Mouse (Mus musculus): ENCODE measurements around the gene Alcam. TPM values are rescaled to one million over a fixed set of nuclear protein-coding genes. Genes with fewer than 3 reads are reported as not detected.

Alcam gene
- polyA plus RNA-seq, 1 experiment from 2014 or later, result 21.2 TPM

DNA sequence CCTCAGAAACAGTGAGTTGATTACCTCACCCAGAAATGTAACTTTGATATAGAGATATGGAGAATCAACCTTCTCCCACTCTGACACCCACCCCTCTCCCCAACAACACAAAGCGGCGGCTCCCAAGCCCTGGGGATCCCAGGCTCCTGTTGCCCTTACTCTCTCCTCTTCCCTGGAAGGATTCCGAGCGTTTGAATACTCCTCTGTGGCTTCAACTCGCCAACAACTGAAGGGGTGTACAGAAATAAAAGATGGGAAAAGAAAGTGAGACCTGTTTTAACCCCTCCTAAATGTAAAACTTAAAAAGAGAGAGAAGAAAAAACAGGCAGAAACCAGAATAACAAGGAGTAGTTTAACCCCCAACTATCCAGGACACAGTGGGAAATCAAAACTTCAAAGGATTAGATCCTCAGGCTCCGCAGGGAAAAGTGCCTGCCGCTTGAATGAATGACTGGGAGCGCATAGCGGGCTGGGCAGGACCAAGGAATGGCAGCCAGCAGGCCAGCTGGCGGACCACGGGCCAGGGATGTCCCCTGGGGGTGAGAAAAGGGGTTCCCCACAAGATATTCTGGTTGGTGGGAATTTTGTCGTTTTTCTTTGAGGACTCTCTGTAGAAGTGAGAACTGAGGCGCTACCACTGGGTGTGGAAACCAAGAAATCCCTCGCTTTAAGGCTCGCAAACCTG lies 2.6 kb downstream of the Alcam start:
- H3K9ac ChIP-seq (ENCODE audit: low read length), result peak overlapping the region; percentile 77
- no peak for ATAC-seq (ENCODE audit: insufficient number of reproducible peaks, insufficient read depth, low FRiP score, low read depth)

GRCm38 (mm10) chr16:52450245-52451100 lies 3.4 kb downstream of the Alcam start:
- Histone ChIP-seq H3K9ac (ENCODE audit: low read length) (peak overlapping the region; percentile 77), H3K4me2 (ENCODE audit: low read length) (peak overlapping the region; percentile 84), H3K4me3 (ENCODE audit: control insufficient read depth in 1 of 2, insufficient read depth in 1 of 2, low read depth in 1 of 2, low read length in 2 of 2) (peak overlapping the region; percentile 80 to 83), H3K36me3 (ENCODE audit: control insufficient read depth, insufficient read depth, low read length) (no peaks in the 10 kb centered on the region), H3K9me3 (ENCODE audit: control insufficient read depth, low read length) (no peaks in the 10 kb centered on the region), H3K27me3 (ENCODE audit: control insufficient read depth, insufficient read depth, low read length) (no peaks in the 10 kb centered on the region), H3K27ac (replicated peaks in 1 of 2; ENCODE audit: control insufficient read depth in 1 of 2, insufficient read depth in 1 of 2, low read depth in 2 of 2, low read length in 2 of 2) (peak overlapping the region; percentile 62 to 72), H3K4me1 (ENCODE audit: control insufficient read depth in 2 of 2, insufficient read depth in 2 of 2, low read length in 2 of 2) (peaks cover 0 to 7% of the 10 kb centered on the region in 2 experiments; a peak in 2 of 4 replicates)
- no peak for ATAC-seq (ENCODE audit: insufficient number of reproducible peaks, insufficient read depth, low FRiP score, low read depth)
- WGBS, result under 1% methylated on average over 28 of the region's 28 CpGs

More for the DNA sequence above, 2.6 kb downstream of the Alcam start:
- Histone ChIP-seq H3K4me3 (ENCODE audit: control insufficient read depth in 1 of 2, insufficient read depth in 1 of 2, low read depth in 1 of 2, low read length in 2 of 2) (peak overlapping the region; percentile 80 to 83), H3K27me3 (ENCODE audit: control insufficient read depth, insufficient read depth, low read length) (no peaks in the 10 kb centered on the region), H3K27ac (replicated peaks in 1 of 2; ENCODE audit: control insufficient read depth in 1 of 2, insufficient read depth in 1 of 2, low read depth in 2 of 2, low read length in 2 of 2) (peak overlapping the region in 1 of 2 experiments; percentile 72; a peak in 2 of 4 replicates), H3K4me1 (ENCODE audit: control insufficient read depth in 2 of 2, insufficient read depth in 2 of 2, low read length in 2 of 2) (peaks cover 0 to 7% of the 10 kb centered on the region in 2 experiments; a peak in 2 of 4 replicates), H3K9me3 (ENCODE audit: control insufficient read depth, low read length) (no peaks in the 10 kb centered on the region), H3K4me2 (ENCODE audit: low read length) (peak overlapping the region; percentile 84), H3K36me3 (ENCODE audit: control insufficient read depth, insufficient read depth, low read length) (no peaks in the 10 kb centered on the region)
- WGBS, result 2% methylated on average over 15 of the region's 15 CpGs

- H3K36me3 ChIP-seq (ENCODE audit: control insufficient read depth, insufficient read depth, low read length), result no peaks in the 10 kb centered on the region
- peak overlapping the region; percentile 62 to 72 for H3K27ac ChIP-seq (replicated peaks in 1 of 2; ENCODE audit: control insufficient read depth in 1 of 2, insufficient read depth in 1 of 2, low read depth in 2 of 2, low read length in 2 of 2)
- H3K4me3 ChIP-seq (ENCODE audit: control insufficient read depth in 1 of 2, insufficient read depth in 1 of 2, low read depth in 1 of 2, low read length in 2 of 2), result peak overlapping the region; percentile 80 to 83
- H3K4me1 ChIP-seq (ENCODE audit: control insufficient read depth in 2 of 2, insufficient read depth in 2 of 2, low read length in 2 of 2), result peaks cover 0 to 7% of the 10 kb centered on the region in 2 experiments; a peak in 2 of 4 replicates
- 3% methylated on average over 3 of the region's 3 CpGs for WGBS
- H3K4me2 ChIP-seq (ENCODE audit: low read length), result peak overlapping the region; percentile 84
- no peaks in the 10 kb centered on the region for H3K9me3 ChIP-seq (ENCODE audit: control insufficient read depth, low read length)
- no peaks in the 10 kb centered on the region for H3K27me3 ChIP-seq (ENCODE audit: control insufficient read depth, insufficient read depth, low read length)
- H3K9ac ChIP-seq (ENCODE audit: low read length), result peak overlapping the region; percentile 77
- ATAC-seq (ENCODE audit: insufficient number of reproducible peaks, insufficient read depth, low FRiP score, low read depth), result no peak
Measured at GRCm38 (mm10) chr16:52449889-52450244, 4.0 kb downstream of the Alcam start.

GRCm38 (mm10) chr16:52445984-52446383 lies 7.9 kb downstream of the Alcam start:
- no peak overlapping the region for H3K9ac ChIP-seq (ENCODE audit: low read length)
- peaks cover 3 to 14% of the 10 kb centered on the region in 2 experiments; a peak in 3 of 4 replicates for H3K4me1 ChIP-seq (ENCODE audit: control insufficient read depth in 2 of 2, insufficient read depth in 2 of 2, low read length in 2 of 2)
- ATAC-seq (ENCODE audit: insufficient number of reproducible peaks, insufficient read depth, low FRiP score, low read depth), result no peak
- H3K4me2 ChIP-seq (ENCODE audit: low read length), result no peak overlapping the region
- no peaks in the 10 kb centered on the region for H3K36me3 ChIP-seq (ENCODE audit: control insufficient read depth, insufficient read depth, low read length)
- H3K27ac ChIP-seq (replicated peaks in 1 of 2; ENCODE audit: control insufficient read depth in 1 of 2, insufficient read depth in 1 of 2, low read depth in 2 of 2, low read length in 2 of 2), result no peak overlapping the region
- no peak overlapping the region for H3K4me3 ChIP-seq (ENCODE audit: control insufficient read depth in 1 of 2, insufficient read depth in 1 of 2, low read depth in 1 of 2, low read length in 2 of 2)
- no peaks in the 10 kb centered on the region for H3K27me3 ChIP-seq (ENCODE audit: control insufficient read depth, insufficient read depth, low read length)
- 92% methylated on average over 3 of the region's 3 CpGs for WGBS
- no peaks in the 10 kb centered on the region for H3K9me3 ChIP-seq (ENCODE audit: control insufficient read depth, low read length)

DNA sequence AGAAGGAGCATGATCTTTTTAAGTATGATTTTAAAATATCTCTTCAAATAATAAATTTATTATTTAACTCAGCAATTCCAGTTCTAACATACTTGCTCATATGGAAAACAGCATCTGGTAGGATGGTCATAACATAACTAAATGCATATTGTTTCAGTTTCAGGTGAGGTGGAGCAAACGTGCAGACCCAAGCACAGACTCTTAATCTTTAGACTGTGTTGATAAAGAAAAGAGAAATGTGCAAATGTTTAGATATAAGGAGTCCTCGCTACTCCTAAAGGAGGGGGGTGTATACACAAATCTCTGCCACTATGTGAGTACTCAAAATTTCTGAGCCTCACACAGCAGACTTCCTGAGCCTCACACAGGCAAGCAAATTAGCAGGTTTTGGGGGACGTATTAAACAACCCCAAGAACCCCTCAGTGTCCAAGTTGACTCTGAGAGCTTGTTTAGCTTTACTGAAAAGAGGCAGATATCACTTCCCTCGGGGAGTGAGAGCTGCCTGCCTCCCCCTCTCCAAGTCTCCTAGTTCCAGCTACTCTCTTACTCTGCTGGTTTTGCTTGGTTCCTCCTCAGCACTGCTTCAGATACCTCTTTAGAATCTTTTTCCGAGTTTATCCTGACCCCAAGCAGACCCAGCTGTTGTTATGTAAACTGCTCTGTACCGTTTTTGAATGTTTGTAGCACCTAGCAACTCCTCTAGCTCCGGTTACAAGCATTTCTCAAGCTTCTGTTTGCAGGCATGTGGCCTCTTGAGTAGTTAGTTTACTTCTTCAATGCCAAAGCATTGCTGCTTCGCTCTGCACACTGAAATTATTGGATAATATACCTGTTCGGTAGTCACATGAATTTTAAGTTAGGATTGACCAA lies 10.0 kb downstream of the Alcam start:
- Histone ChIP-seq H3K36me3 (ENCODE audit: control insufficient read depth, insufficient read depth, low read length) (no peaks in the 10 kb centered on the region), H3K27ac (replicated peaks in 1 of 2; ENCODE audit: control insufficient read depth in 1 of 2, insufficient read depth in 1 of 2, low read depth in 2 of 2, low read length in 2 of 2) (no peak overlapping the region), H3K27me3 (ENCODE audit: control insufficient read depth, insufficient read depth, low read length) (no peaks in the 10 kb centered on the region), H3K9me3 (ENCODE audit: control insufficient read depth, low read length) (no peaks in the 10 kb centered on the region), H3K4me1 (ENCODE audit: control insufficient read depth in 2 of 2, insufficient read depth in 2 of 2, low read length in 2 of 2) (peaks cover 3 to 7% of the 10 kb centered on the region in 2 experiments; a peak in 2 of 4 replicates), H3K4me2 (ENCODE audit: low read length) (0 out of 2 replicates have a peak overlapping the region, but pooled peaks have one; percentile 9), H3K4me3 (ENCODE audit: control insufficient read depth in 1 of 2, insufficient read depth in 1 of 2, low read depth in 1 of 2, low read length in 2 of 2) (no peak overlapping the region), H3K9ac (ENCODE audit: low read length) (no peak overlapping the region)
- ATAC-seq (ENCODE audit: insufficient number of reproducible peaks, insufficient read depth, low FRiP score, low read depth), result no peak
- WGBS, result 40% methylated on average over 9 of the region's 9 CpGs

DNA sequence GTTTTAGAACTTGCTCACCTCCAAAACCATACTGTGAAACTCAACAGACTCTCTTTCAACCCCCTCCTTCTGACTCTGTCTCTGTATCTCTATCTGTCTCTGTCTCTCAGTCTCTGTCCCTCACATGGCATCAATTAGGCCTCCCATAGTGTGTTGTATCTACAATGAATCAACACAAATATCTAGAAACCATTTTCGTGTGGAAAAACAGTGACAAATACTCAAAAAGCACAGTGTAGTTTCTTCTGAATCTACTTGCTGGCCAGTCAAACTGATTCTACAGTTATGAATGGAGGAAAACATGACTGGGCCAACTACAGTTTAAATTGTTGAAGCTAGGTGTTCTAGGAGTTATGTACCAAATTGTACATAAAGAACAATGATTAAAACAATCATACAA lies 10.8 kb downstream of the Alcam start:
- WGBS, result 79% methylated on average over 1 of the region's 1 CpGs
- ATAC-seq (ENCODE audit: insufficient number of reproducible peaks, insufficient read depth, low FRiP score, low read depth), result no peak
- no peak overlapping the region for H3K4me3 ChIP-seq (ENCODE audit: control insufficient read depth in 1 of 2, insufficient read depth in 1 of 2, low read depth in 1 of 2, low read length in 2 of 2)
- H3K9me3 ChIP-seq (ENCODE audit: control insufficient read depth, low read length), result no peaks in the 10 kb centered on the region
- H3K4me2 ChIP-seq (ENCODE audit: low read length), result no peak overlapping the region
- H3K36me3 ChIP-seq (ENCODE audit: control insufficient read depth, insufficient read depth, low read length), result no peaks in the 10 kb centered on the region
- H3K27me3 ChIP-seq (ENCODE audit: control insufficient read depth, insufficient read depth, low read length), result no peaks in the 10 kb centered on the region
- H3K9ac ChIP-seq (ENCODE audit: low read length), result no peak overlapping the region
- no peak overlapping the region for H3K27ac ChIP-seq (replicated peaks in 1 of 2; ENCODE audit: control insufficient read depth in 1 of 2, insufficient read depth in 1 of 2, low read depth in 2 of 2, low read length in 2 of 2)
- H3K4me1 ChIP-seq (ENCODE audit: control insufficient read depth in 2 of 2, insufficient read depth in 2 of 2, low read length in 2 of 2), result peaks cover 3 to 7% of the 10 kb centered on the region in 2 experiments; a peak in 2 of 4 replicates

DNA sequence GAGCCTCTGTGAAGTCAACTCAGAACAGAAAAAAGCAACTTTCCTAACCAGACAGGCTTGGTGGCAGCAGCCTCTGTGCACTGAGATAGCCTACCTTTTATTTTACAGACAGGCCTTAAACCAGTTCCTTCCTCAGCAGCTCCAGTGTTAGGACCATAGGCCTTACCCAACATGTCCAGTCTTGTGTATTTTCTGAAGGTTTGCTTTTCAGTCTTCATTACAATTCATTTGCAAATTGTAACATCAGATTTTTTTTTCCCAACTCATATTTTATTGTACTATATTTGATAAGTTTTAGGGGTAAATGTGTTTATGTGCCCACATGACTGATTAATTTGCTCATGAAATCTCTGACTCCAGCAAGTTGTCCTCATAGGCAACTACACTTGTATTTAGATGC lies 14.3 kb downstream of the Alcam start:
- Histone ChIP-seq H3K9ac (ENCODE audit: low read length) (no peak overlapping the region), H3K4me2 (ENCODE audit: low read length) (no peak overlapping the region), H3K36me3 (ENCODE audit: control insufficient read depth, insufficient read depth, low read length) (no peaks in the 10 kb centered on the region), H3K27me3 (ENCODE audit: control insufficient read depth, insufficient read depth, low read length) (no peaks in the 10 kb centered on the region), H3K27ac (replicated peaks in 1 of 2; ENCODE audit: control insufficient read depth in 1 of 2, insufficient read depth in 1 of 2, low read depth in 2 of 2, low read length in 2 of 2) (no peak overlapping the region), H3K9me3 (ENCODE audit: control insufficient read depth, low read length) (no peaks in the 10 kb centered on the region), H3K4me1 (ENCODE audit: control insufficient read depth in 2 of 2, insufficient read depth in 2 of 2, low read length in 2 of 2) (peaks cover 3 to 7% of the 10 kb centered on the region in 2 experiments; a peak in 2 of 4 replicates), H3K4me3 (ENCODE audit: control insufficient read depth in 1 of 2, insufficient read depth in 1 of 2, low read depth in 1 of 2, low read length in 2 of 2) (no peak overlapping the region)
- ATAC-seq (ENCODE audit: insufficient number of reproducible peaks, insufficient read depth, low FRiP score, low read depth), result no peak
